Mouse (Mus musculus): ENCODE measurements around the gene Smg6.
"Not testable (repeated sequence)": the region's sequence is repeated elsewhere in the genome, so short reads cannot be mapped to it uniquely, and the experiment has no call there.

Smg6 gene

GRCm38 (mm10) chr11:74994856-74995255 is 69.2 kb downstream of the Smg6 start:
- no peak for DNase-seq (ENCODE audit: low spot score)

DNA sequence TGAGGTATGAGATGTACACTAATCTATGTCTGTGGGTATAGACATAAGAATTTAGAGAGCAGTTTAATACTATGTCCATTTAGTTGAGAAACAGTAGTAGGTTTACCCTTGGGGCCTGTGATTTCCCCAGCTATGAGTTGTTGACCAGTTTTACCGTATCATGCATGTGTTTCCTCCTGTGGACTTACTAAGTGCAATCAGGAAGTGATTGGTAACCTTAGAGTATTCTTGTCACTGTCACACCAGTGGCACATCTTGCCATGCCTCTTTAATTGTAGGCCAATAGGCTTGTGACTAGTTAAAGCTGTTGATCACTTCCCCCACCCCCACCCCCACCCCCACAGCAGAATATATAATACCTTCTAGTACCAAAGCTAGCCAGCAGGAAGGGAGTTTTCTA is 70.9 kb downstream of the Smg6 start:
- no peak for DNase-seq (ENCODE audit: low spot score)

- DNase-seq (ENCODE audit: low spot score), result no peak
These were observed 75.4 kb downstream of the Smg6 start for GRCm38 (mm10) chr11:75000869-75001653.

DNA sequence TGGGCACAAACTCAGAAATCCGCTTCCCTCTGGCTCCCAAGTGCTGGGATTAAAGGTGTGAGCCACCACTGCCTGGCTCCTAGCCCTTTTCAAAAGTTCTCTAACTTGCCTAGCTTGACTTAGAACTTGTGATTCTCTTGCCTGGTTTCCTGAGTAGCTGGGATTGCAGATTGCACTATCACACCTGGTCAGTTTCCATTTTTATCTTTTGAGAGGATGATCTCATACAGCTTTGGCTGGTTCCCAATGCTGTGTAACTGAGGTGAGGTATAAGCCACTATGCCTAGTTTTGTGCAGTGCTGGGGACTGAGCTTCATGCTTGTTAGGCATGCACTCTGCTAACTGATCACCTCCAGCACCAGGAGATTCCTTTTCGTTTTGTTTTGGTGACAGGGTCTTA is 82.6 kb downstream of the Smg6 start:
- DNase-seq (ENCODE audit: low spot score), result no peak

GRCm38 (mm10) chr11:75009537-75009936 is 83.9 kb downstream of the Smg6 start:
- DNase-seq (ENCODE audit: low spot score), result not testable (repeated sequence)

- peak; percentile 69 for DNase-seq (ENCODE audit: low spot score)
These were observed 87.5 kb downstream of the Smg6 start for GRCm38 (mm10) chr11:75012997-75013694.

DNA sequence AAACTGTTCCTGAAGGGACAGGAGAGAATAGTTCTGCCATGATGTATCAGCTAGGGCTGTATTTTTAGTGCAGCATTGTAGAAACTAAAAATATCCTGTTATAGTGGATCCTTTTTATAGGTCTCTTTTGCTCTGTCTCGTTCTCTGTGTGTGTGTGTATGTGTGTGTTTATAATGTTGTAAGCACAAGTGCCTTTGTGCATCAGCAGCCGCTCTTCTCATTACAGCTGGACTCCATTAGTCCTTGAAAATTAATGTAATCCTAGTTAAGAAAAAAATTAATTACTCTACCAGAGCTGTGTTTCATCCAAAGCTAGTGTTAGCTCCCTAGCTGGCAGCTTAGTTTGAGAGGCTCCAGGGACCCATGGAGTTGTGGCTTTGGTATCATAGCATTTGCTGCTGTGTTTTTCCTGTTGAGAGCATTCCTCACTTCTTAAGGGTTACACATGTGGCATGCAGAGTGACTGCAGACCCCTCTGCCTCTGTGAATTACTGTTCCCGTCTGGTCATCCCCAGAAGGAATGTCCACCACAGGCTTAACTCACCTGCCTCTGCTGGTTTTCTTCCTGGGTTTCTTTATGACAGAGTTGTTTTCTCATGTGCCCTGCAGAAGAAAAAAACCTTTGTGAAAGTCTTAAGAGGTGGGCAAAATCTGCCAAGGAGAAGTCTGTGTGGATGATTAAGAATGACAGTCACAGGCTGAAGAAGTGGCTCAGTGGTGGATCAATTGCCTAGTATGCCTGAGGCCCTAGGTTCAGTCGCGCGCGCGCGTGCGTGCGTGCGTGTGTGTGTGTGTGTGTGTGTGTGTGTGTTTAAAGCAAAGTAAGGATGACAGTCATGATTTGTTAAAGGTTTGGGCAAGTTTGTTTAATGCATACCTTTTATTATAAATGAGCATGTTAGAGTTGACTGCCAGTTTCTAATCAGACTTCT is 88.4 kb downstream of the Smg6 start:
- no peak for DNase-seq (ENCODE audit: low spot score)

GRCm38 (mm10) chr11:75014816-75015215 is 89.2 kb downstream of the Smg6 start:
- DNase-seq (ENCODE audit: low spot score), result no peak

DNA sequence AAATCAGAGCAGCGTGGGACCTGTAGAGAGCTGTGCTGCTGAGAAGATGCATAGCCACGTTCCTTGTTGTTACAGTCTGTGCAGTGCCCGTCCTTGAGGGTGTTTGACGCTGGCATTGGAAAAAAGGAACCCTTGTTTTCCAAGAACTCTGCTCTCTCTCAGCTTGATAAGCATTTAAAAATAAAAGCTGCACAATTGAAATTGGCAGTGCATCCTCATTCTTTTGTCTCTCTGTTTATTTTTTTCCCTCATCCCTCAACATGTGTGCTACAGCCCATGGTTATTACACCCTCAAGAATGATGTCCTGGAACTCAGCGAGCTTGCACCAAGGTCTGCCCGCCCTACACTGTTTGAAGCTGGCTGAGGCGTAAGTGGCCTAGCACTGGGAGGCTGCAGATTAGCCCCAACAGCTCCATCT is 89.8 kb downstream of the Smg6 start:
- peak; percentile 55 for DNase-seq (ENCODE audit: low spot score)

GRCm38 (mm10) chr11:75016309-75016860 is 90.8 kb downstream of the Smg6 start:
- DNase-seq (ENCODE audit: low spot score), result no peak

GRCm38 (mm10) chr11:75017831-75018230 is 92.2 kb downstream of the Smg6 start:
- no peak for DNase-seq (ENCODE audit: low spot score)

- no peak for DNase-seq (ENCODE audit: low spot score)
These were observed 101.4 kb downstream of the Smg6 start for GRCm38 (mm10) chr11:75026977-75027376.

GRCm38 (mm10) chr11:75027616-75028015 is 102.0 kb downstream of the Smg6 start:
- DNase-seq (ENCODE audit: low spot score), result no peak

DNA sequence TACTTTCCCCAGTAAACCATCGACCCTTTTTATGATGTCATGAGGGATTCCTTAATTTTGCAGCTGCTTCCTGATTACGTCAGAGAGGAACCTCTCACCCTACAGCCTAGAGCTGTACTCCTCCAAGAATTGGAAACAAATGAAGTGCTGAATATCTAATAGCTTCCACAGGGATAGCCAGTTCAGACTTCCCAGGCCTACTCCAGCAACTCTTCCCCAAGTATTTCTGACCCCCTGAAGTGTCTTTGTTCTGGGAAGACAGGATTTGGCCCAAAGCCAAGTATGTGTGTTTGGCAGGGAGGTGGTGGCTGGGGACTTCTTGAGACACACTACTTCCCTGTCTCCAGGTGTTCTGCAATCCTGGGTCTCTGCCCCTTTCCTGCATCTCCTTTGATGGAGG is 105.6 kb downstream of the Smg6 start:
- peak; percentile 41 for DNase-seq (ENCODE audit: low spot score)

- DNase-seq (ENCODE audit: low spot score), result peak; percentile 20
These were observed 107.3 kb downstream of the Smg6 start for GRCm38 (mm10) chr11:75032946-75033345.

DNA sequence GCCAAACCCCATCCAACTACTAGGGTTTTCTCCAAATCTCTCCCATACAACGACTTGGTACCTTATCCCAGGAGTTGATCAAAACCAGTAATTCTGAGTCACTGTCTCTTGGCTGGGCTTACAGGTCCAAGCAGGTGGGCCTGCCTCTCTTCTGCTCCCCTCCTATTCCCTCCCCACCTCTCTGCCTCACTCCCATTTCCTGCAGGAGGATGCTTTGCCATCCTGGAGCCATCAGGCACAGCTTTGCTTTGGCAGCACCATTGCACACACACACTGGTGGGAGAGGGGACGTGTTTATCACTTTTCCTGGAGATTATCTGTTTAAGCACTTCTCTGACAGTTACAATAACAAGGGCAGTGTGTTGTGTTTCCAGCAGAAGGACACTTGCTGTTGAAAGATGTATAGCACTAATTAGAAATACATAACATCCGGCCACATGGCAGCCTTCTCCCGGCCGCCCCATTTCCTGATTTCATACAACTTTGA is 108.0 kb downstream of the Smg6 start:
- peak; percentile 27 for DNase-seq (ENCODE audit: low spot score)

- no peak for DNase-seq (ENCODE audit: low spot score)
These were observed 108.5 kb downstream of the Smg6 start for GRCm38 (mm10) chr11:75034104-75034503.

DNA sequence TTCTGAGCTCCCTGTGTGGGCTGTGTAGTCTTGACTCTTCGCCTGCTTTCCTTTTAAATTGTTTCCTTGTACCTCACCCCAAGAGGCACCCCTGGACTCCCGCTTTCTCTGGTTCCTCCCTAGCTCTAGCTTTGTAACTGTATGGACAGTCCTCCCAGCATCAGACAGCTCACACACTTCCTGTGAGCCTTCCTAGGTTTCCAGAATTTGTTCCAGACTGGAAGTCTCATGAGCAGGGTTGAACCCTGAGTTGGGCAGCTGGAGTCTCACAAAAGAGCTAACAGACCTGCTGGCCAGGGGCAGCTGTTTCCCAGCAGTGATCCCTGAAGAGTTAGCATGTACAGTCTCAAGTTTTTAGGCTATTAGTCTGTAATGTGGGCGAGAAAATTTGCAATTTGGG is 118.7 kb downstream of the Smg6 start:
- DNase-seq (ENCODE audit: low spot score), result peak; percentile 35

GRCm38 (mm10) chr11:75045822-75046221 is 120.2 kb downstream of the Smg6 start:
- DNase-seq (ENCODE audit: low spot score), result no peak

GRCm38 (mm10) chr11:75046638-75047037 is 121.0 kb downstream of the Smg6 start:
- no peak for DNase-seq (ENCODE audit: low spot score)

GRCm38 (mm10) chr11:75047066-75047465 is 121.4 kb downstream of the Smg6 start:
- peak; percentile 89 for DNase-seq (ENCODE audit: low spot score)
